Mouse (Mus musculus): ENCODE results near the gene Btn1a1. TPM values are rescaled to one million over a fixed set of nuclear protein-coding genes. Genes with fewer than 3 reads are reported as not detected.
A peak's percentile ranks its signal among the peaks of the same experiment; 100 is the strongest.

Btn1a1 gene
- total RNA-seq, 1 experiment from 2014 or later: not detected

- ATAC-seq (replicated peaks; ENCODE audit: low read depth, poor library complexity, severe bottlenecking): peak; percentile 96
These were observed 23.0 kb upstream of the Btn1a1 start, which contains the start of gene Btn2a2 for GRCm38 (mm10) chr13:23488400-23489322. Gene Btn2a2 (minus strand): TSS chr13:23488857.

- ATAC-seq (replicated peaks; ENCODE audit: low read depth, poor library complexity, severe bottlenecking): peak; percentile 50
These were observed 19.6 kb upstream of the Btn1a1 start for GRCm38 (mm10) chr13:23485271-23485670.

- no peak for ATAC-seq (replicated peaks; ENCODE audit: low read depth, poor library complexity, severe bottlenecking)
These were observed 17.5 kb upstream of the Btn1a1 start for GRCm38 (mm10) chr13:23483153-23483552.

GRCm38 (mm10) chr13:23475658-23476057 lies 10.0 kb upstream of the Btn1a1 start:
- no peak for ATAC-seq (replicated peaks; ENCODE audit: low read depth, poor library complexity, severe bottlenecking)

GRCm38 (mm10) chr13:23466911-23467310 lies 1.2 kb upstream of the Btn1a1 start:
- ATAC-seq (replicated peaks; ENCODE audit: low read depth, poor library complexity, severe bottlenecking): peak; percentile 51

GRCm38 (mm10) chr13:23466306-23466705 lies 605 bp upstream of the Btn1a1 start:
- ATAC-seq (replicated peaks; ENCODE audit: low read depth, poor library complexity, severe bottlenecking): no peak

- 0 out of 2 replicates have a peak, but pooled peaks have one; percentile 19 for ATAC-seq (replicated peaks; ENCODE audit: low read depth, poor library complexity, severe bottlenecking)
These were observed 797 bp downstream of the Btn1a1 start for GRCm38 (mm10) chr13:23464841-23465366.

GRCm38 (mm10) chr13:23464224-23464637 lies 1.5 kb downstream of the Btn1a1 start:
- ATAC-seq (replicated peaks; ENCODE audit: low read depth, poor library complexity, severe bottlenecking): peak; percentile 19; the same call in 1 of the 2 replicates

GRCm38 (mm10) chr13:23463381-23464223 lies 2.1 kb downstream of the Btn1a1 start:
- no peak; the same call in 1 of the 2 replicates for ATAC-seq (replicated peaks; ENCODE audit: low read depth, poor library complexity, severe bottlenecking)

- no peak for ATAC-seq (replicated peaks; ENCODE audit: low read depth, poor library complexity, severe bottlenecking)
These were observed 3.0 kb downstream of the Btn1a1 start for GRCm38 (mm10) chr13:23462669-23463068.

GRCm38 (mm10) chr13:23462063-23462462 lies 3.6 kb downstream of the Btn1a1 start:
- no peak for ATAC-seq (replicated peaks; ENCODE audit: low read depth, poor library complexity, severe bottlenecking)

- peak; percentile 45; the same call in 1 of the 2 replicates for ATAC-seq (replicated peaks; ENCODE audit: low read depth, poor library complexity, severe bottlenecking)
These were observed 6.3 kb downstream of the Btn1a1 start for GRCm38 (mm10) chr13:23459264-23459846.

GRCm38 (mm10) chr13:23453926-23454325 lies 11.8 kb downstream of the Btn1a1 start:
- no peak for ATAC-seq (replicated peaks; ENCODE audit: low read depth, poor library complexity, severe bottlenecking)

- peak; percentile 70 for ATAC-seq (replicated peaks; ENCODE audit: low read depth, poor library complexity, severe bottlenecking)
These were observed 12.3 kb downstream of the Btn1a1 start for GRCm38 (mm10) chr13:23453362-23453862.

- 0 out of 2 replicates have a peak, but pooled peaks have one; percentile 4 for ATAC-seq (replicated peaks; ENCODE audit: low read depth, poor library complexity, severe bottlenecking)
These were observed 15.3 kb downstream of the Btn1a1 start for GRCm38 (mm10) chr13:23450398-23450797.

GRCm38 (mm10) chr13:23449235-23450095 lies 16.2 kb downstream of the Btn1a1 start:
- peak; percentile 28 for ATAC-seq (replicated peaks; ENCODE audit: low read depth, poor library complexity, severe bottlenecking)

- ATAC-seq (replicated peaks; ENCODE audit: low read depth, poor library complexity, severe bottlenecking): no peak
These were observed 16.9 kb downstream of the Btn1a1 start for GRCm38 (mm10) chr13:23448758-23449157.

GRCm38 (mm10) chr13:23446498-23446952 lies 19.2 kb downstream of the Btn1a1 start:
- ATAC-seq (replicated peaks; ENCODE audit: low read depth, poor library complexity, severe bottlenecking): peak; percentile 45
